Comparison of ENCODE assay signal across 16 mouse cellular contexts in genomic region chr5:5372936-5373335, GRCm38 (mm10). TPM values are rescaled to one million over a fixed set of nuclear protein-coding genes. Genes with fewer than 3 reads are reported as not detected.
DNase-seq lines count a peak whose midpoint lies in the region; ATAC-seq and TF ChIP-seq lines count a peak whose summit lies in the region.
"Had no signal": no experiment of that assay in that cellular context is flagged by ENCODE, and none has a peak within 500 bp of the region (broad histone marks: within the 10 kb centered on the region; RNA-seq: fewer than 3 reads in every experiment).

No protein-coding gene starts in this region.

- H3K4me3 ChIP-seq in midbrain, embryonic 14.5 days (replicated peaks; ENCODE audit: low read depth, low read length), result no peak overlapping the region
- H3K4me3 ChIP-seq in midbrain, embryonic 11.5 days (ENCODE audit: low read depth, low read length), result no peak overlapping the region
- no peak overlapping the region for H3K4me3 ChIP-seq in forebrain, embryonic 16.5 days (replicated peaks; ENCODE audit: low read length)
- H3K4me3 ChIP-seq in heart, adult 2 months, result no peak overlapping the region
- H3K4me3 ChIP-seq: heart, embryonic 12.5 days; intestine, embryonic 15.5 days; limb, embryonic 15.5 days had no signal

- 0 out of 2 replicates have a peak, but pooled peaks cover 2% of the 10 kb centered on the region for H3K79me2 ChIP-seq in heart, adult 2 months (replicated peaks; ENCODE audit: control insufficient read depth, insufficient read depth, low read length)

- no peak overlapping the region for H3K9ac ChIP-seq in midbrain, embryonic 14.5 days (replicated peaks; ENCODE audit: low read length)
- H3K9ac ChIP-seq in midbrain, embryonic 11.5 days (ENCODE audit: low read length), result no peak overlapping the region
- no peak overlapping the region for H3K9ac ChIP-seq in forebrain, embryonic 16.5 days (replicated peaks; ENCODE audit: low read depth, low read length)
- no peak overlapping the region for H3K9ac ChIP-seq in heart, adult 2 months (ENCODE audit: low read depth, low read length)
- H3K9ac ChIP-seq: heart, embryonic 12.5 days; intestine, embryonic 15.5 days; limb, embryonic 15.5 days had no signal

- TF ChIP-seq POLR2A in heart, adult 2 months (IDR thresholded peaks at IDR 0.05; ENCODE audit: insufficient read depth, low read depth, low read length), result no peak

- H3K9me3 ChIP-seq in midbrain, embryonic 14.5 days (ENCODE audit: control insufficient read depth, low read length), result no peaks in the 10 kb centered on the region
- H3K9me3 ChIP-seq in midbrain, embryonic 11.5 days (ENCODE audit: control insufficient read depth, low read length), result no peaks in the 10 kb centered on the region
- no peaks in the 10 kb centered on the region for H3K9me3 ChIP-seq in forebrain, embryonic 16.5 days (ENCODE audit: control insufficient read depth, low read length)
- H3K9me3 ChIP-seq: heart, embryonic 12.5 days; intestine, embryonic 15.5 days; limb, embryonic 15.5 days had no signal

- H3K4me1 ChIP-seq in midbrain, embryonic 14.5 days (ENCODE audit: control insufficient read depth, insufficient read depth, low read length), result peaks cover 18% of the 10 kb centered on the region
- peaks cover 3% of the 10 kb centered on the region; the same call in 1 of the 2 replicates for H3K4me1 ChIP-seq in midbrain, embryonic 11.5 days (ENCODE audit: control insufficient read depth, insufficient read depth, low read length)
- peaks cover 16% of the 10 kb centered on the region for H3K4me1 ChIP-seq in forebrain, embryonic 16.5 days (replicated peaks; ENCODE audit: control insufficient read depth, insufficient read depth, low read length)
- no peaks in the 10 kb centered on the region for H3K4me1 ChIP-seq in heart, adult 2 months (ENCODE audit: control insufficient read depth, insufficient read depth, low read length)

- no peak for TF ChIP-seq EP300 in heart, adult 2 months (IDR thresholded peaks at IDR 0.05; ENCODE audit: insufficient read depth, low read depth, low read length)

- H3K27me3 ChIP-seq in midbrain, embryonic 14.5 days (ENCODE audit: control insufficient read depth, insufficient read depth, low read length), result no peaks in the 10 kb centered on the region
- no peaks in the 10 kb centered on the region for H3K27me3 ChIP-seq in midbrain, embryonic 11.5 days (ENCODE audit: control insufficient read depth, insufficient read depth, low read length)
- no peaks in the 10 kb centered on the region for H3K27me3 ChIP-seq in forebrain, embryonic 16.5 days (replicated peaks; ENCODE audit: control insufficient read depth, insufficient read depth, low read length)
- no peaks in the 10 kb centered on the region for H3K27me3 ChIP-seq in heart, adult 2 months (ENCODE audit: control insufficient read depth, insufficient read depth, low read length)
- H3K27me3 ChIP-seq: CH12.LX; heart, embryonic 12.5 days; intestine, embryonic 15.5 days; limb, embryonic 15.5 days had no signal

- H3K36me3 ChIP-seq in midbrain, embryonic 14.5 days (ENCODE audit: control insufficient read depth, insufficient read depth, low read length), result no peaks in the 10 kb centered on the region
- no peaks in the 10 kb centered on the region for H3K36me3 ChIP-seq in midbrain, embryonic 11.5 days (ENCODE audit: control insufficient read depth, insufficient read depth, low read length)
- no peaks in the 10 kb centered on the region for H3K36me3 ChIP-seq in forebrain, embryonic 16.5 days (ENCODE audit: control insufficient read depth, insufficient read depth)
- H3K36me3 ChIP-seq in heart, adult 2 months (ENCODE audit: control insufficient read depth, insufficient read depth, low read length), result no peaks in the 10 kb centered on the region; the same call in 1 of the 2 replicates
- H3K36me3 ChIP-seq: intestine, embryonic 15.5 days; limb, embryonic 15.5 days had no signal

- intact Hi-C loops in heart, adult 2 months (cut with DNase I), result no loop called here

- DNase-seq in cerebellum, postnatal 14 days, result peak; percentile 28 to 29
- DNase-seq in cerebellum, adult 18-20 months, result no peak
- DNase-seq in midbrain, embryonic 14.5 days, result peak; percentile 19
- no peak for DNase-seq in midbrain, embryonic 11.5 days (ENCODE audit: low spot score, missing footprints)
- peak; percentile 34 for DNase-seq in lung, postnatal 14 days
- no peak for DNase-seq in heart, adult 2 months
- DNase-seq in layer of hippocampus, postnatal 14 days (ENCODE audit: low spot score in 2 of 2), result no peak
- DNase-seq: adrenal gland, postnatal 36 days; gastrocnemius, postnatal 36 days; right cerebral cortex, postnatal 14 days had no signal

- 49% methylated on average over 5 of the region's 5 CpGs for WGBS in midbrain, embryonic 14.5 days
- 67% methylated on average over 5 of the region's 5 CpGs for WGBS in midbrain, embryonic 11.5 days
- WGBS in forebrain, embryonic 16.5 days, result 37% methylated on average over 5 of the region's 5 CpGs
- 84% methylated on average over 5 of the region's 5 CpGs for WGBS in heart, adult 2 months

- no peak for ATAC-seq in midbrain, embryonic 14.5 days (ENCODE audit: low FRiP score, low TSS enrichment)
- ATAC-seq in midbrain, embryonic 11.5 days (ENCODE audit: low FRiP score), result no peak
- ATAC-seq in forebrain, embryonic 16.5 days, result peak; percentile 47; the same call in 1 of the 2 replicates
- ATAC-seq: activated CD4-positive, CD25-positive, alpha-beta regulatory T cell, adult 4 months; intestine, embryonic 15.5 days had no signal

- no peak overlapping the region for H3K4me2 ChIP-seq in midbrain, embryonic 14.5 days (ENCODE audit: low read length)
- no peak overlapping the region for H3K4me2 ChIP-seq in midbrain, embryonic 11.5 days
- H3K4me2 ChIP-seq in forebrain, embryonic 16.5 days (ENCODE audit: low read length), result no peak overlapping the region
- H3K4me2 ChIP-seq: heart, embryonic 12.5 days; intestine, embryonic 15.5 days; limb, embryonic 15.5 days had no signal

- no peak overlapping the region for H3K27ac ChIP-seq in midbrain, embryonic 14.5 days (replicated peaks; ENCODE audit: low read depth, low read length)
- no peak overlapping the region for H3K27ac ChIP-seq in midbrain, embryonic 11.5 days (ENCODE audit: low read depth, low read length)
- H3K27ac ChIP-seq in forebrain, embryonic 16.5 days (ENCODE audit: low read length), result no peak overlapping the region
- no peak overlapping the region for H3K27ac ChIP-seq in heart, adult 2 months
- H3K27ac ChIP-seq: intestine, embryonic 15.5 days; limb, embryonic 15.5 days had no signal

- TF ChIP-seq CTCF in heart, adult 2 months (IDR thresholded peaks at IDR 0.05), result no peak

RNA-seq across cellular contexts. Expression of gene Cdk14, which starts 47.2 kb away (rescaled TPM):
- 50.7 and 54.0 TPM in 2 replicates for polyA plus RNA-seq in midbrain, embryonic 14.5 days (2014; fragmentation: Nextera tagmentation; extraction: Ambion mirVana)
- 25.5 and 26.7 TPM in 2 replicates for polyA plus RNA-seq in midbrain, embryonic 11.5 days (2014; fragmentation: Nextera tagmentation; extraction: Ambion mirVana)
- polyA plus RNA-seq in forebrain, embryonic 16.5 days (2015; fragmentation: Nextera tagmentation; extraction: Ambion mirVana), result 30.6 and 30.8 TPM in 2 replicates
- 1 to 10 TPM; 7.6 to 8.1 TPM for total RNA-seq in heart, adult 2 months (2021)
- polyA plus RNA-seq in heart, adult 2 months (2012; rRNA removed), result 2.7 and 3.6 TPM in 2 replicates
- total RNA-seq in layer of hippocampus, postnatal 14 days (2021), result 100 to 1,000 TPM; 218 to 229 TPM

Comparison
In these comparisons a context has a peak if more than half of its experiments do, and no peak if none do; other contexts are left out.
1. DNase-seq: peak in cerebellum, postnatal 14 days (2 of 2), midbrain, embryonic 14.5 days (single experiment) and lung, postnatal 14 days (single experiment); none in cerebellum, adult 18-20 months (0 of 2), midbrain, embryonic 11.5 days (single experiment), heart, adult 2 months (0 of 2) and layer of hippocampus, postnatal 14 days (0 of 2).